Mouse (Mus musculus): ENCODE measurements around the gene Gm20388.

Gm20388 gene

DNA sequence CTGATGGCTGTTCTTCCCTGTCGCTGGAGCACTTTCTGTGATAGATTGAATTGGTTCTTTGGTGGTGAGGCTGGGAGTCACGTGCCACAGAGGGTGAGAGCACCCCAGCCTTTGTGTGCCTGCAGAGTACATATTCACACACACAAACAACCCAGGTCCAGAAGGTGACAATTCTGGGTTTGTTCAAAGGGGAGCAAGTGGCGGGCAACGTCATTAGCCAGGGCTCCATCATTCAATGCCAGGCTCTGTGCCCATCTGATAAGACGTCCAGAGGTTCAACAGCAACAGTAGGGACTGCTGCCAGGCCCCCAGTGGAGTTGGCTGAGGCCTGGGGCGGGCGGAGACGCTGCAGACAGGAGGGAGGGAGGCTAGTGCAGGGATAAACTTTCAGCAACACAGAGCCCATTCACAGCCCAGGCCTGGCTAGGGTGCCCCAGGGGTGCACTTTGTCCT lies 1253.4 kb downstream of the Gm20388 start:
- DNase-seq (ENCODE audit: low spot score) = peak; percentile 72

GRCm38 (mm10) chr8:121168033-121168432 lies 1257.4 kb downstream of the Gm20388 start:
- DNase-seq (ENCODE audit: low spot score) = no peak

GRCm38 (mm10) chr8:121170116-121170515 lies 1259.5 kb downstream of the Gm20388 start:
- DNase-seq (ENCODE audit: low spot score) = no peak

DNA sequence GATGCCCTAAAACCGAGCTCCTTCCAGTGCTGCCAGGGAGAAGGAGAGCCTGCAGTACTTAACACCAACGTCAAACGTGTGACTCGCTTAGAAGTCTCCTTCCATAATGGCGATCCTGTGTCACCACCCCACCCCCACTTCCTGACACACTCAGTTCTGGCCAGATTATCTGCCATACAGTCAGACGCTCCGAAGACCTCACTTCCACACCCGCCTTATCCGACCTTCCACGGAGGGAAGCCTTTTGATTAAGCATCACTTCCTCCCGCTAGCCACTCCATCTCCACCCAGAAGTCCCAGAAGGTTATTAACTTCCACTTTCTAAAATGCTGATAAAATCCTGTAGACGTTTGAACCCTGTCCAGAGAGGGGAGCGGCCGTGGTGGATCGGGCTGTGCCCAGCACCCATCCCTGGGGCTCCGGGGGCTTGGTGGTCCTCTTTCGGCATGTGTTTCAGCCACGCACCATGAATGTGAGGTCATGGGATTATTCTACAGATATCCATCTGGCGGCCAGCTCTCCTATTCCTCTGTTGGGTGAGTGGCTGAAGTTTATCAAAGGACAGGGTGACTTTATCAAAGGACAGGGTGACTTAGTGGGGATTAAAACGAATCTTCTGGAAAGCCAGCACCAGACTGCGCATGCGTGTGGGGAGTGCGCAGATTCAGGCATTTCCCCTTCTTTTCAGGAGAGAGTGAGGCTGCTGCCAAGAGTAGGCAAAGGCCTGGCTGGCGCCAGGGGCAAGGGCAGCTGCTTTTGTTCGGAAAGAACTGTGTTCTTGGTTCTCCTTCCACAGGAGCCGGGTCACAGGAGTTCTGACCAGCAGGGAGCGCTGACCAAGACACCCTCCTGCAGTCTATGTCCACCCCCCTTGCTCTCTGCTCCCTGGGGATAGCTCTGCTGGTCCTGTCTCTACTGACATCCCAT lies 1260.2 kb downstream of the Gm20388 start:
- no peak for DNase-seq (ENCODE audit: low spot score)

GRCm38 (mm10) chr8:121172567-121172966 lies 1261.9 kb downstream of the Gm20388 start:
- no peak for DNase-seq (ENCODE audit: low spot score)

GRCm38 (mm10) chr8:121174178-121174577 lies 1263.5 kb downstream of the Gm20388 start:
- DNase-seq (ENCODE audit: low spot score) = no peak

DNA sequence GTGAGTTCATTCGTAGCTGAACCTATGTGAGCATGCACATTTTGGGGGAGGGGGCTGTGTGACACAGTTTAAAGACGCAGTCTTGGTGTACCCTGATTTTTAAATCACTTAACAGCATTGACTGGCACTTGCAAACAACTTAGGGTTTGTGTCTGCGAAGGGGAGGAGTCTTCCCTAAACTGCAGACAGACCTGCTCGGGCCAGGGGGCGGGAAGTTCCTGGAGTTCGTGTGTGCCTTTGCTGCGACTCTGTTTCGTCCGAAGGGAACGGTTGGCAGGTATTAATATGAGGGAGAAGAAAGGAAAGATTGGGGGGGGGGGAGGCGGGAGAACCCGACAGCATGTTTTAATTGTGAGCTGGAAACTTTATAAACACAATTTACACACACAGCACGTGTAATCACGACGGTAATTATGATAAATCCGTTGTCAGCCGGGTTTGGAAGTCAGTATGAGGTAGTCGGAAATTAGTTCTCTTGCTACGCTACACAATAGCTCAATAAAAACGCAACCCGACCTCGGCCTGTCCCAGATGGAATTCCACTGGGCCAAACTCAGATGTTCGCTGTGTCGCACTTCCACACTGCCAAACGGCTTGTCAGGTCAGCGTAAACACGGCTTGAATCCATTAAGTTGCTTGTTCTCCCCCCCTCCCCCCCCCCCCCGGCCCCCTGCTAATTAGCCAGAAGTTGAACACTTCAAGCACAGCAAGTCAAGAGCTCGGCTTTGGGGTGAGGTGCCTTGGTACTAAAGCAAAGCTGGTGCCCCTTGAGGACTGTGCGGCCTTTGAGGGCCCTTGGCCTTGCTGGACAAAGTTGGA lies 1264.3 kb downstream of the Gm20388 start:
- DNase-seq (ENCODE audit: low spot score) = no peak

GRCm38 (mm10) chr8:121175540-121176090 lies 1265.0 kb downstream of the Gm20388 start:
- DNase-seq (ENCODE audit: low spot score) = no peak

GRCm38 (mm10) chr8:121176291-121176690 lies 1265.7 kb downstream of the Gm20388 start:
- DNase-seq (ENCODE audit: low spot score) = no peak

DNA sequence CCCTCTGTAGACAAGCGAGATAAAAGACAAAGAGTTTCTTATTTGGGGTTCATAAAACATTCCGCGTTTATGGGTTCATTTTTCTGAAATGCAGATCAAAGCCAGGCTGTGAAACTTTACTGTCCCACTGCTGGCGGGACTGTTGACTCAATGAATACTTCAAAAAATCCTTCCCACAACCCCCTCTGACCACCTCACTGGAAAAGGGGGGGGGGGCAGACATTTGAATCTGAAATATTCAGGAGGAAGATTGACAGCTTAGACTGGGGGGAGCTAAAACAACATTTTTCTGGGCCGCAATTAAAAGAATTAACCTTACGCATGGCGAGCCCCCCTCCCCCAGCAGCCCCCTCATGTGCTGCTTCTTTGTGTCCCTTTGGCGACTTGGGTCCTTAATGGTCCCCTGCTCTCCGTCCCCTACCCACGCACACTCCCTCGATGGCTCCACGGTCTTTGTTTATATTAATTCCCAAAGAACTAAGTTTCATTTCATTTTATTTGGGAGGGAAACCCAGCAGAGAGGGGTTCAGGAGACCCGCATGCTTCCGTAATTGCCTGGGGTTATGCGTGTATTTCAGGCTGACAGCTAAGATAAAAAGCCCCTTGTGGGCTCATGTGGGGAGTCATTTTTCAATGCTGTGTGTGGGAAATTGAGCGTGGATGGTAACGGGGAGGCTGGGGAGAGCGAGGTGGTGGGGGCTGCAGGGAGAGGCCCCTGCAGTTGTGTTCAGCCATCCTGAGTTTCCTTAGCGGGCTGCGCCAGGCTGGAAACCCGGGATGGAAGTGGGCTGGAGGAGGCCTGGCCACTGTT lies 1270.0 kb downstream of the Gm20388 start:
- DNase-seq (ENCODE audit: low spot score) = no peak

- no peak for DNase-seq (ENCODE audit: low spot score)
Observed at GRCm38 (mm10) chr8:121181285-121181884, 1270.7 kb downstream of the Gm20388 start.

DNA sequence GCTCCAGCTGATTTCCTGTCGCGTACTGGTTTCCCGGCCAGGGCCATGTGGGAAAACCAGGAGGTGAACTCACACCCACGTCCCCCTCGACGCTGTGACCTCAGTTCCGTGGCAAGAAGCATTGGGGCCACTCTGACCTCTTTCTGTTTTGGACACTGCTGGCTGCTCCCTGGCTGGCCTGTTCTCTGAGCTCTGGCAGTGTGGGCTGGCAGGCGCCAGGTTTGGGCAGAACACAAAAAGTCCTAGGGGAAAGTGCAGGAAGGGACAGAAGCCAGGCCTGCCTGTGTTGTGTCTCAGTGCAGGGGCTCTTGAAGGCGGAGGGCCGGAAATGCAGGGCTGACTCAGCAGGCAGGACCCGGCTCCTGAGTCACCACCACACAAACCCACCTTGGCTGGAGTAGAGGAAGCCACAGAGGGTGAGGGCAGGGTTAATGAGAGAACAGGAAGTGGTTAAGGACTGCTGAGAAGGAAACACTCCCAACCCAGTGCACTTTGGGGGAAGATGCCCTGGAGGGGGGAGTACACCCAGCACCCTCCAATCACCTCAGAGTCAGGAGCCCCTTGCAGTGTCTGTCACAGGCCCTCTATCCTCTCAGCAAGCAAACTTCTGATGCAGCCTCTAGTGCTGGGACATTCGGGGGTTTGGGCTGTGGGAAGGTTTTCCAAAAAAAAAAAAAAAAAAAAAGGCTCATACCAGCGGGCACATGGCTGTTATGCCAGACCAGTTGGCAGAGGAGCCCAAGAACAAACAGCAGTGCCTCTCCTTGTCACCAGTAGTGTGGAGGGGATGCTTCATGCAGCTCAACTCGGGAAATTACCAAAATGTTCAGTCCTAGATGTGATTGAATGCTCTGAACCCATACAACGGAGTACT lies 1277.1 kb downstream of the Gm20388 start:
- peak; percentile 88 for DNase-seq (ENCODE audit: low spot score)

- DNase-seq (ENCODE audit: low spot score) = no peak
Observed at GRCm38 (mm10) chr8:121188994-121189393, 1278.4 kb downstream of the Gm20388 start.

DNA sequence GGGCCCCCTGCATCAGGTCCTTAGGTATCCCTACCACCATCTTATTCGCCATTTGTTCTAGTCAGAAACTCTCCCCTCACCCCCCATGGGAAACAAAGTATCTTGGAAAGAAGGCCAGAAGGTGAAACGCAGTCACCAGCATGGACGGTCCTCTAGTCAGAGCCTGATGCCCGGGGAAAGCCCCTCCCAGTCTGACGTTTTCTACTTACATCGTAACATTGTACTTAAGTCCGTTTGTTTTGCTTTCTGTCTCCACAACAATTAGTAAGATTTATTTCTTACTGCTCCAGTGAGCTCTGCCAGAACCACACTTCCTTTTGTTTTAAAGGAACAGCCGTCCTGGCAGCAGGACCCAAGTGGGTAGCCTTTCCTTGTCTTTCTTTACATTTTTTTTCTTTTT lies 1281.8 kb downstream of the Gm20388 start:
- DNase-seq (ENCODE audit: low spot score) = peak; percentile 60

GRCm38 (mm10) chr8:121195970-121196369 lies 1285.3 kb downstream of the Gm20388 start:
- DNase-seq (ENCODE audit: low spot score) = peak; percentile 28

DNA sequence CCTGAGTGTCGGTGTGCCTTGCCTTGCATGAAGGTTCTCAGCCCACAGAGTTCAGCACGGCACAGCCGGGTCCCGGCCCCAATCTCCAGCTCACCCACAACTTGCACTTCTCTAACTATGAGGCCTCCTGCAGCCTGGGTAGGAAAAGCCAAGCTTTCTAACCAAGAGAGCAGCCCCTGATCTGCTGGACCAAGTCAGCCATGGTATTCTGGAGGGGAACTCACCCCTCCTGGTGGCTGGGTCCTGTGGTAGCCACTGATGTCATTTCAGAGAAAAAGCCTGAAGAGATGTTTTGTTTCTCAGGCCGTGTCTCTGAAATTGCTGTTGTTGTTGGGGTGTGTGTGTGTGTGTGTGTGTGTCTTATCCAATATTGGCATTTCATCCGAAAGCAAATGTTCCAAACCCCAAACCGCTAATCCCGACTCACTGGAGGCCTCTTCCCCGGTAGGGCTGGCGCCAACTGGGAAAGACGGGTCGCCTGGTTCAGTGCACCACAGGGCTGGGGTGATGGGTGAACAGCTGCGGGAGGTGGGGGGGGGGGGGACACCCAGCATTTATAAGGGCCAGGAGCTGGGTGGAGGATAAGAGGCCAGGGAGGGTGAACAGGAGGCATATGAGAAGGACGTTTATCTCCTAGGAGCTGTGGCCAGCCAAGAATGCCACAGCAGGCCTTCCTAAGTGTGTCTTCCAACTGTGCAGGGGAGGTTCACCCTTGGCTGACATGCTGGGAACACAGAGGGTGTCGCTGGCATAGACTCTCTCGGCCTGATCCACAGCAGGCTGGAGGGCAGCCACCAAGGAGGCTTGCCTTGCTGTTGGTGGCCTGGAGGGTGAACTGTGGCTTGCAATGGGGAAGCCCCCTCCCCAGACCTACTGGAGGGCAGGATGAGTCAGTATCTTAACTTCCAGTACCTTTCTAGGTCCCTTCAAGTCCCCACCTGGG lies 1286.4 kb downstream of the Gm20388 start:
- DNase-seq (ENCODE audit: low spot score) = peak; percentile 86

- no peak for DNase-seq (ENCODE audit: low spot score)
Observed at GRCm38 (mm10) chr8:121200069-121200468, 1289.4 kb downstream of the Gm20388 start.

DNA sequence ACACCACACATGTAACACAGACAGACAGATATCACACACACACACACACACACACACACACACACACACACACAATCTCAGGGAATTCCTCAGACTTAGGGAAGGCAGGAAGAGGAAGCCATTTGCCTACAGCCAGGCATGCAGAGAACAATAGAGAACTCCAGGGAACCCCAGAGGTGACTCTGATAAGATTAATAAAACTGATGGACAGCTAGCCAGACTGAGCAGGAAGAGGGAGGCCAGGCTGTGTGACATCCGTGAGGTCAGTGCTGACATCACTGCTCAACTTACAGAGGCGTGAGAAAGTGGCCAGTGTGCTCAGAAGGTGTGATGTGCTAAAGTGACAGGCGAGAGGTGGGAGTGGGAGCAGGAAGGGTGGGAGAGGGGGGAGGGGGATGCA lies 1290.3 kb downstream of the Gm20388 start:
- DNase-seq (ENCODE audit: low spot score) = no peak

- DNase-seq (ENCODE audit: low spot score) = no peak
Observed at GRCm38 (mm10) chr8:121201651-121202050, 1291.0 kb downstream of the Gm20388 start.

Data from adipocyte (in vitro differentiated cells).